Mouse (Mus musculus): ENCODE data around the gene Fermt2. TPM values are rescaled to one million over a fixed set of nuclear protein-coding genes. Genes with fewer than 3 reads are reported as not detected.

Gene Fermt2
- 6.4 and 6.6 TPM in 2 replicates for polyA plus RNA-seq (2012; rRNA removed)

DNA sequence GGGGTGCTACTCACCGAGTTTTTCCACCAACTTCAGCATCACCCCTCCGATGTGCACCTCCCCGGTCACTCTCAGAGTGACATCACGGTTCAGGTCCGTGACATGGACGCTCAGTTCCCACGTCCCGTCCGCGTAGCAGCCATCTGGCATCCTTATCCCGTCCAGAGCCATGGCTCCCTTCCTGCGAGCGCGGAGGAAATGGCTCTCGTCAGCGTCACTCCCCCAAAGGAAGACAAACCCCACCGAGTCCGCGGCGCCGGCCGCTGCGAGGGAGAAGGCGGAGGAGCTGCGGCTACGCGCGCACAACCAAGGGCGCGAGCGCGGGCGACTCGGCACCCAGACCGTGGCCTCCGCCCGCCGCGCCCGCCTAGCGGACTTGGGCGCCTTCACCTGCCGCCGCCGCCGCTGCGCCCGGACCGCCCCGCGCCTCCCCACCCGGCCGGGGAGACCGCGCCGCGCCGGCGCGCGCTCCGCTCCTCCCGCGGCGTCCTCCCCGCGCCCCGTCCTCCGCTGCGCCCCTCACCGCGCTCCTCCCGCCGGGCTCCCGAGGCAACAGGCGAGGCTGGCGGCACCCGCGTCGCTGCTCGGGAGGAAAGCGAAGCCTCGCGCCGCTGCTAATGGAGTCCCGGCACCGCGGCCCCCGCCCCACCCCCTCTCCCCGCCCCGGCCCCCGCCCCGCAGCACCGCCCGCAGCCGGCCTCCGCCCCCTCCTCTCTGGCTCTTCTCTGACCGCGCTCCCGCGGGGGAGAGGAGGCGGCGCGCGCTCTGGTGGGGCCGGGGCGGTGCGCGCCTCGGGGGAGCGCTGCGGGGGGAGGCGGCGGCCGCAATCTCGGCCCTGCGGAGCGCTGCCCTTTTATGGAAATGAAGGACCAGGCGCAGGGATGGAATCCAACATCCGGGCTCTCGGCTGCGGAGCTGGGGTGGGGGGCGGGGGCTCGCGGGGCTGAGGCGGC is at the start of gene Fermt2:
Fermt2 (minus strand) TSS at position 708 of the 953 bp plus-strand sequence.
- H3K27ac ChIP-seq (ENCODE audit: control insufficient read depth, insufficient read depth, low read depth, low read length): peak within 1 kb of the TSS; percentile 90
- no peaks in the 10 kb centered on the region for H3K27me3 ChIP-seq (ENCODE audit: control insufficient read depth, insufficient read depth, low read length)
- H3K36me3 ChIP-seq (ENCODE audit: control insufficient read depth, insufficient read depth, low read length): no peaks in the 10 kb centered on the region
- TF ChIP-seq CTCF (IDR thresholded peaks at IDR 0.05; ENCODE audit: control insufficient read depth, insufficient read depth, insufficient replicate concordance, low read depth, low read length) (no peak), POLR2A (IDR thresholded peaks at IDR 0.05; ENCODE audit: control insufficient read depth, low read depth, low read length) (0 out of 2 replicates have a peak, but pooled peaks have one; percentile 14)
- H3K4me3 ChIP-seq (ENCODE audit: control insufficient read depth, low read depth, low read length): peak within 1 kb of the TSS; percentile 91
- H3K4me1 ChIP-seq (ENCODE audit: control insufficient read depth, insufficient read depth, low read length): peaks cover 7% of the 10 kb centered on the region

DNA sequence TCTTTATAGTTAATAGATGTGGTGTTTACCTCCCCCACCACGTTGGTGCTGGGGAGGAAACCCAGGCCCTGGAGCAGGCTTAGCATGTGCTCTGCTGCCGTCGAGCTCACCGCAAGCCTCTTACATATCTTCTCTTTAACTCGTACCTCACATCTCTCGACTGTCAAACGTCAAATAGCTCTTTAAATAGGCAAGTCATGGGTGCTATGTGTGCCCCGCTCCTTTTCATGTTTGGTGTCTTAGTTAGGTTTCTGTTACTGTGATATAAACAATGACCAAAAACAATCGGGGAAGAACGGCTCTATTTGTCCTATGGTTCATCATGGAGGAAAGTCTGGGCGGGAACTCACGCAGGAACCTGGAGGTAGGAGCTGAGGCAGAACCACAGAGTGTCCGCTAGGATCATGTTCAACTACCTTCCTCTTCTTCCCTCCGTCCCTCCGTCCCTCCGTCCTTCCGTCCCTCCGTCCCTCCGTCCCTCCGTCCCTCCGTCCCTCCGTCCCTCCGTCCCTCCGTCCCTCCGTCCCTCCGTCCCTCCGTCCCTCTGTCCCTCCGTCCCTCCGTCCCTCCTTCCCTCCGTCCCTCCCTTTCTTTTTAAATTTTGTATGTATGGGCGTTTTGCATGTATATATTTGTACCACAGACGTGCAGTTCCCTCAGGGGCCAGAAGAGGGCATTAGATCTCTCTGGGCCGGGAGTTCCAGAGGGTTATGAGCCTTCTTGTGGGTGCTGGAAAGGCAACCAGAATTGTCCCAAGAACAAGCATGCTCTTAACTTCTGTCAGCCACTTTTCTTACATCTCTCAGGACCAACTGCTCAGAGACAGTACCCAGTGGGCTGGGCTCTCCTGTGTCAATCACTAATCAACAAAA is 36.4 kb upstream of the Fermt2 start:
- H3K27ac ChIP-seq (ENCODE audit: control insufficient read depth, insufficient read depth, low read depth, low read length): no peak overlapping the region
- peak overlapping the region; percentile 26 for H3K4me3 ChIP-seq (ENCODE audit: control insufficient read depth, low read depth, low read length)
- no peaks in the 10 kb centered on the region for H3K27me3 ChIP-seq (ENCODE audit: control insufficient read depth, insufficient read depth, low read length)
- no peaks in the 10 kb centered on the region for H3K36me3 ChIP-seq (ENCODE audit: control insufficient read depth, insufficient read depth, low read length)
- TF ChIP-seq CTCF (IDR thresholded peaks at IDR 0.05; ENCODE audit: control insufficient read depth, insufficient read depth, insufficient replicate concordance, low read depth, low read length) (peak; percentile 61; the same call in 1 of the 2 replicates), POLR2A (IDR thresholded peaks at IDR 0.05; ENCODE audit: control insufficient read depth, low read depth, low read length) (no peak)
- H3K4me1 ChIP-seq (ENCODE audit: control insufficient read depth, insufficient read depth, low read length): peaks cover 6% of the 10 kb centered on the region; the same call in 1 of the 2 replicates

DNA sequence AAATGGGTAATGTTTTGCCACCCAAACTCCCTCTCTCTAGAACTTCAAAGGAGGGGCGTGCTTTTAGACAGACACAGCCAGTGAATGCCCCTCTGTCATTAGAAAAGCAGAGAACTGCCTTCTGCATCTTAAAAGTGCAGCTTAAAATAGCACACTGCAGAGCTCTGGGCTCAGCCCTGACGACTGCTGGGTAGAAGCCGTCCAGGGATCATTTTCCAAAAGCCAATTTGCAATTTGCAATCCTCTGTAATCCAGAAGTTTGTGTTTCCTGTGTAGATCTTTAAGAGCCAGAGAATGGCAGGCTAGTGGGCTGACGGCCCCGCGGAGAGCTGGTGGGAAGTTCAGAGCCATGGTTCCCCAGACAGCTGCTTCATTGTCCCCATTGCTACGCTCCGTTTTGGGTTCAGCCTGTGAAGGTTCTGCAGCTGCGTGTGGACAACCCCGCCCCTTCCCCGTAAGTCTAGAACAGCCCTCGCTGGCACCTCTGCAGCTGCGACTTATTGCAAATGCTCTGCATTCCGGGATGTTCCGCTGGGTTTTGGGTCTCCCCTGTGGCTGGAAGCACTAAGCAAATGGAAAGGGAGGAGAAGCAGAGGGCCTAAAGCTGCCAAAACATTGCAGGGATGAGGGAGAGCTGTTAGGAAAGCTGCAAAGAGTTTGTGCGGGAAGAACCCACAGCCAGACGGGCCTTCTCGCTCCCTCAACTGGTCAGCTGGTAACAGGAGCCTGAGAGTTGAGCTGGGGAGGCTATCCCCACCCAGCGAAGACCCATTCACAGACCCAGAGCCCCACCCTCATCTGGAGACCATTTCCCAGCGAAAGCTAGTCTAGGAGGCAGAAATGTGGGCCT is 35.5 kb upstream of the Fermt2 start:
- Histone ChIP-seq H3K27ac (ENCODE audit: control insufficient read depth, insufficient read depth, low read depth, low read length) (no peak overlapping the region), H3K4me1 (ENCODE audit: control insufficient read depth, insufficient read depth, low read length) (peaks cover 6% of the 10 kb centered on the region; the same call in 1 of the 2 replicates), H3K4me3 (ENCODE audit: control insufficient read depth, low read depth, low read length) (peak overlapping the region; percentile 26), H3K36me3 (ENCODE audit: control insufficient read depth, insufficient read depth, low read length) (no peaks in the 10 kb centered on the region), H3K27me3 (ENCODE audit: control insufficient read depth, insufficient read depth, low read length) (no peaks in the 10 kb centered on the region)
- TF ChIP-seq POLR2A (IDR thresholded peaks at IDR 0.05; ENCODE audit: control insufficient read depth, low read depth, low read length) (no peak), CTCF (IDR thresholded peaks at IDR 0.05; ENCODE audit: control insufficient read depth, insufficient read depth, insufficient replicate concordance, low read depth, low read length) (no peak)

DNA sequence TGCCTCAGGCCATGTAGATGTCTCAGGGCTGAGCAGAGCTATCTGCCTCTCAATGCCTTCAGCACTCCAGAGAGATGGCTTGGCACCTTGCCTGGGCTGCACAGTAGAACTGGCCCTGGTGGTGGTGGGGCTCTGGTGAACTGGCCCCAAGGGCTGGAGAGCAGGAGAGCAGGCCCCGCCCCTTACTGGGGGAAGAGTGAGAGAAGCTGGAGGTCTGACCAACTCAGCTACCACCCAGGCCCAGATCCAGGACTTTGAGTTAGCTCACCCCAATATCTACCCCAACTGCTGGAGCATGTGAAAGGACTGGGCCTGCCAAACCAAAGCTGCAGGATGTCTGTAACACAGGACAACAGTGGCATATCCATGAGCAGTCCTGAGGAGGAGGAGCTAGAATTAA is 33.7 kb upstream of the Fermt2 start:
- H3K4me1 ChIP-seq (ENCODE audit: control insufficient read depth, insufficient read depth, low read length): peaks cover 6% of the 10 kb centered on the region; the same call in 1 of the 2 replicates
- no peaks in the 10 kb centered on the region for H3K36me3 ChIP-seq (ENCODE audit: control insufficient read depth, insufficient read depth, low read length)
- H3K27ac ChIP-seq (ENCODE audit: control insufficient read depth, insufficient read depth, low read depth, low read length): no peak overlapping the region
- no peaks in the 10 kb centered on the region for H3K27me3 ChIP-seq (ENCODE audit: control insufficient read depth, insufficient read depth, low read length)
- no peak overlapping the region for H3K4me3 ChIP-seq (ENCODE audit: control insufficient read depth, low read depth, low read length)
- TF ChIP-seq POLR2A (IDR thresholded peaks at IDR 0.05; ENCODE audit: control insufficient read depth, low read depth, low read length): no peak
- no peak for TF ChIP-seq CTCF (IDR thresholded peaks at IDR 0.05; ENCODE audit: control insufficient read depth, insufficient read depth, insufficient replicate concordance, low read depth, low read length)

DNA sequence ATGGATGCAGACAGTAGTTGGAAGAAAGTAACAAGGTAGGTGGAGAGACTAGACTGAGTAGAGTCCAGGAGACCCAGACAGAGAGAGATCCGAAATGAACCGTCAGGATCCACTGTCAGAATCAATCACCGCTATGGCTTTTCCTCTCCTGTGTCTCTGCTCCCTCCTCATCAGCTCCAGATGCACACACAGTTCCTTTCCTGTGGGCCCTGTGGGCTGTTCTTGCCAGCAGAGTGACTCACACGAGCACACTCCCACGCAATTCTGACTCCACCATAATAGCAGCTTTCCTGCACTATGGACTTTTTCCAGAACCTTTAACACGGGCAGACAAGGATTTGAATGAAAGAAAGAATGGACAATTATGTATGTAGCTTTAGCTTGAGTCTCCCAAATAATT is 31.8 kb upstream of the Fermt2 start:
- H3K36me3 ChIP-seq (ENCODE audit: control insufficient read depth, insufficient read depth, low read length): no peaks in the 10 kb centered on the region
- H3K27ac ChIP-seq (ENCODE audit: control insufficient read depth, insufficient read depth, low read depth, low read length): no peak overlapping the region
- H3K4me3 ChIP-seq (ENCODE audit: control insufficient read depth, low read depth, low read length): no peak overlapping the region
- H3K27me3 ChIP-seq (ENCODE audit: control insufficient read depth, insufficient read depth, low read length): no peaks in the 10 kb centered on the region
- TF ChIP-seq CTCF (IDR thresholded peaks at IDR 0.05; ENCODE audit: control insufficient read depth, insufficient read depth, insufficient replicate concordance, low read depth, low read length): no peak
- TF ChIP-seq POLR2A (IDR thresholded peaks at IDR 0.05; ENCODE audit: control insufficient read depth, low read depth, low read length): no peak
- peaks cover 6% of the 10 kb centered on the region; the same call in 1 of the 2 replicates for H3K4me1 ChIP-seq (ENCODE audit: control insufficient read depth, insufficient read depth, low read length)

DNA sequence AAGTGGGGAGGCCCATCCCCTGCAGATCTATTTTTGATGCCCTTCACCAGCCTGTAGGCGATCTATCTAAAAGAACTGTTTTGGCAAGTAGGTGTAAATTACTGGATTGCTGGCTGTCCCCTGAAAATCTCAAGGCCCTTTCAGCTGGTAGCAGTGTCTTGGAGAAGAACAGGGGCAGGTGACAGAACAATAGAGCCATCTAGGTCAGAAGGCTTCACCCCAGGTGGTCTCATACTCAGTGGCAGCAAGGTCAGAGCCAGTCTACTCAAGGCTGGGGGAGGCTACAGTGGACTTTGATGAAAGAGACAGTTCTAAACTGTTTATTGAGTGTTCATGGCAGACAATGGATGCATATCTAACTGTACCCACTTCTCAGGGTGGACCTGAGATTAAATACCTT is 29.1 kb upstream of the Fermt2 start:
- H3K4me1 ChIP-seq (ENCODE audit: control insufficient read depth, insufficient read depth, low read length): no peaks in the 10 kb centered on the region; the same call in 1 of the 2 replicates
- no peak for TF ChIP-seq CTCF (IDR thresholded peaks at IDR 0.05; ENCODE audit: control insufficient read depth, insufficient read depth, insufficient replicate concordance, low read depth, low read length)
- TF ChIP-seq POLR2A (IDR thresholded peaks at IDR 0.05; ENCODE audit: control insufficient read depth, low read depth, low read length): no peak
- H3K27ac ChIP-seq (ENCODE audit: control insufficient read depth, insufficient read depth, low read depth, low read length): no peak overlapping the region

More for the DNA sequence above, 29.1 kb upstream of the Fermt2 start:
- Histone ChIP-seq H3K4me3 (ENCODE audit: control insufficient read depth, low read depth, low read length) (no peak overlapping the region), H3K27me3 (ENCODE audit: control insufficient read depth, insufficient read depth, low read length) (no peaks in the 10 kb centered on the region), H3K36me3 (ENCODE audit: control insufficient read depth, insufficient read depth, low read length) (no peaks in the 10 kb centered on the region)
